Mouse (Mus musculus) cerebellum, adult 8-10 months (tissue): ENCODE results near the gene Gpr83.

Experiments
- DNase-seq: peaks from one replicate; pipeline ENCODE4 v3.0.0; 2022

Gene Gpr83

GRCm38 (mm10) chr9:14859868-14860639 lies at the start of gene Gpr83:
TSS of gene Gpr83 (plus strand) at chr9:14860210.
- DNase-seq, result no peak

DNA sequence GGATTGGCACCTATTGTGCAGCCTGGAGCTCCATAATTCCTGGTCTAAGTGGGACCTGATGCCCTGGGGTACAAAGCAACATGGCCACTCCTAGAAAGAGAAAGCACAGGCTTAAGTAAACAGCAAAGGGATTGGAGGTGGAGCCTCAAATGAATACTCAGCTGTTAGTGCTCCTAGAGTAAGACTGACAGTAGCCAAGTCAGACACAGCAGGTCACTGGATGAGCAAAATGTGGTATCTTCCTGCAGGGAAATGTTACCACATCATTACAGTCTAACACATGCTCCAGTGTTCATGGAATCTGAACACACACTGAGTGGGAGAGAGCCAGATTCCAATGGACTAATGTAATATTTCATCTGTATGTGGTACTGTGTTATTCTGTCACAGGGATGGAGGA lies 38.6 kb upstream of the Gpr83 start:
- DNase-seq, result no peak

- no peak for DNase-seq
Measured at GRCm38 (mm10) chr9:14824840-14825239, 35.2 kb upstream of the Gpr83 start.

DNA sequence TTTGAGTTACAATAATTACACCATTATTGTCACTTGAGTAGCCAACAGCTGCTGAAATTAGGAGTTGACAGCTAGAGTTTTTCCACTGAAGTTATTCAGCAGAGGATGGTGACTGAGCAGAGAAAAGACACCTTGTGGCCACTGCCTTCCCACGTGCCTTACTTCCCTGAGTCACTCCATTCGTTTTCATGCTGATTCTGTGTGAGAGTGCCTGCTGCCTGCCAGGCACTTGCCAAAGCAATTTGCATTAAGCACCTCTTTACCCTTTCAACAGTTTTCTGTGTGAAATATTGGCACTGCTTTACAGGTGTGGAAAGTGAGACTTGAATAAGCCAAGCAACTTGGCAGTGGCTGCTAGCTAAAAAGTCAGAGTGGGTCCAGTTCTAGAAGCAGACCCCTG lies 32.1 kb upstream of the Gpr83 start:
- DNase-seq, result no peak

- DNase-seq, result no peak
Measured at GRCm38 (mm10) chr9:14832046-14832445, 28.0 kb upstream of the Gpr83 start.

DNA sequence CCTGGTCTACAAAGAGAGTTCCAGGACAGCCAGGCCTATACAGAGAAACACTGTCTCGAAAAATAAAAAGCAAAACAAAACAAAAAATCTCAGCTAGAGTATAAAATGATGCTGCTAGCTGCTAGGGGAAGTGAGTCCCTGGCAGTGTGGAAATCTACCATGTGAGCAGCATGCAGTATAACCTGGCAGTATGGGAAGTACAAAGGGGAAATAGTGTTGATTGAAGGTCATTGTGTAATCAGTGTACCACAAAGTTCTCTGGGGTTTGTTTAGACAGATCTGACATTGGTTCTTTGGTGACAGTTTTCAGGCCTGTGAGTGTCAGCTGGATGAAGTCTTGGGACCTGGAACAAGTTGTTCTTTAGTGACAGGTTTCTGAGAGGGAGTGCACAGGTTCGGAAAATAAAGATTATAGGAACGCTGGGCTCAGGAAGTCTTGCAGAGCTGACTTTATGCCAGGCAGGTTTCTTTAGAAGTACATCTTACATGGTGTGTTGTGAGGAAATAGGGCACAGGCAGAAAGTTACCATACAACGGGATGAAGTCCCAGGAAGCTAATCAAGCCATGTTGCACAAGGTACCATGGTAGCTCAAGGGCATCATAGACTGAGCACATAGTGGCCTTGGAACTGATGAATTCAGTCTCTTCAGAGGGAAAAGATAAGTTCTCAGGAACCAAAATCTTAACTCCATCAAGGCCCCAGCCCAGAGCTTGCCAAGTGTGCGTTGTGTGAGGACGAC lies 24.5 kb upstream of the Gpr83 start:
- DNase-seq, result no peak

DNA sequence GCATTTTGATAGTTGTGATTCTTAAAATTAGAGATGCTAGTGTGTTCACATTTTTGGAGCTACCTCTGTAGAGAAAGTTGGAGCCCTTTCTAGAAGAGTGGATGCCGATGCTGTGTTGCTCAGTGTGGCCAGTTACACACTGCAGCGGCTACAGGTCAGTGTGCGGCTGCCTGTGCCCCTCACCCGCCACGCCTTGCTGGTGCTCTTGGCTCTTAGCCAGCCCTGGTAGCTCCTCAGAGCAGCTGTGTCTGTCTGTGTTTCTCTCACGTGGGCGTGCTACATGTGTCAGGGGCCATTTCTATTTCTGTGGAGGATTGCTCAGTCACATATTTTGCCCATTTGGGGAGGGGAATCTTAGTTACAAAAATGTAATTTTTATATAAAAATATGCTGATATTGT lies 20.5 kb upstream of the Gpr83 start:
- no peak for DNase-seq

GRCm38 (mm10) chr9:14839970-14840369 lies 20.0 kb upstream of the Gpr83 start:
- no peak for DNase-seq

GRCm38 (mm10) chr9:14841878-14842761 lies 17.9 kb upstream of the Gpr83 start:
- DNase-seq, result no peak

DNA sequence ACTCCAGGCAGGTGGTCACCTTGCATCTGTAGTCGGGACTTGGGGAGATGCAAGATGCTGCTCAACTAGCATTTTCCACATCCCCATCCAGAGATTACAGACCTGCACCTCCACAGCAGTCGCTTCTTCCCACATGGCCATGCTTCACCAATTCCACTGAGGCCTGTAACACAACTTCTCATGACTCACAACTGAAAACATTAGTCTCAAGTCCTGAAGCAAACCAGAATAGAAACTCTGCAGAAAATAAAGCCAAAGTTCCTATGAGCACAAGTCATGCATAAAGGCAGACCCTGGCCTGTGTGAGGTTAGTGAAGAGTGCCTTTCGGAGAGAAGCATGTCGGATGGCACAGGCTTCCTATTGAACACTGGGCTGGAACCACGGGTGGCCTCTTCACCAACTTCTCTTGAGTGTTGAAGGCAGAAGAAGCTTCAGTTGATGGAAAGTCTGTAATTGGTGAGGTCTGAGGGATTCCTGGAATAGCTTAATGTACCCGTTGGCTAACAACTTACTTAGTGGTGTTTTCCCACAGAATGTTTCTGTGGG lies 16.6 kb upstream of the Gpr83 start:
- no peak for DNase-seq

DNA sequence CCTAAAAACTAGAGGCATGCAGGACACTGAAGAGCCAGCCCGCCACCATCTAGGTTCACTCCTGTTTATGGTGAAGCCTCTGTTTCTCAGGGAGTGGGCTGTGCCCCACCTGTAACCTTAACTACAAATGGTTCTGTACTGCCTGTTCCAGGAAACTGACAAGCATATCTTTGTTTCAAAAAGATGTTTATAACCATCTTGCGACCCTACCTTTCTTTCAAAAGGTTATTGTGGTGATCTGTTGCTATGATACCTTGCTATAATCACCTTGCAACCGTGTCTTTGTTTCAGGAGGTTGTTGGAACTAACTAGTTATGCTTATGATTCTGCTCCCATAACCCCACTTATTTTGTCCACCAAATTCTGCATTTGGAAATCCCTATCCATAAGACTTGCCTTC lies 16.1 kb upstream of the Gpr83 start:
- no peak for DNase-seq

- no peak for DNase-seq
Measured at GRCm38 (mm10) chr9:14846428-14846827, 13.6 kb upstream of the Gpr83 start.

GRCm38 (mm10) chr9:14848267-14848935 lies 11.6 kb upstream of the Gpr83 start:
- DNase-seq, result no peak

- no peak for DNase-seq
Measured at GRCm38 (mm10) chr9:14854585-14854984, 5.4 kb upstream of the Gpr83 start.

GRCm38 (mm10) chr9:14856922-14857654 lies 2.9 kb upstream of the Gpr83 start:
- DNase-seq, result no peak

DNA sequence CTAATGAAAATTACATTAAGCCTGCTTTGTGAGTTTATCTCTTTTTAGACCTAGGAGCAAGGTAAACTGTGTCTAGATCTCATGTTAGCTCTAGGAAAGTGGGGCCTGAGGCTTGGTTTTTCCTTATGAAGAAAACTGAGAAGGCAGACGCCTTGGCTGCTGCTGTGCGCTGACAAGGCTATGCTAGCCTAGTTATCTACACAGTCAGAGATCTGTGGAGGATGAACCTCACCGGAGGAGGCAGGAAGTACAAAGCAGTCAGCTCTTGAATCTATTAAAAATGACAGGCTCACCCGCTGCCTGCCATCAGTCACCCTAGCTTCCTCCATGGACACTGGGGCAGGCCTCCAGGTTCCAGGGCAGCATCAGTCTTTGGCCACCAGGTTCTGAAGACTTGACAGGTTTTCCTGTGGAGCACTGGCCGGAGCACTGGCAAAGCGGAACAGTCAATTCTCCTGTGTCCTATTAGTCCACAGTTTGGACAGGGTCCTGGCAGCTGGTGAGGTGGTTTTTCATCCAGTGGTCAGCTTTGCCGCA lies 1.8 kb upstream of the Gpr83 start:
- no peak for DNase-seq

GRCm38 (mm10) chr9:14858782-14859181 lies 1.2 kb upstream of the Gpr83 start:
- DNase-seq, result no peak

DNA sequence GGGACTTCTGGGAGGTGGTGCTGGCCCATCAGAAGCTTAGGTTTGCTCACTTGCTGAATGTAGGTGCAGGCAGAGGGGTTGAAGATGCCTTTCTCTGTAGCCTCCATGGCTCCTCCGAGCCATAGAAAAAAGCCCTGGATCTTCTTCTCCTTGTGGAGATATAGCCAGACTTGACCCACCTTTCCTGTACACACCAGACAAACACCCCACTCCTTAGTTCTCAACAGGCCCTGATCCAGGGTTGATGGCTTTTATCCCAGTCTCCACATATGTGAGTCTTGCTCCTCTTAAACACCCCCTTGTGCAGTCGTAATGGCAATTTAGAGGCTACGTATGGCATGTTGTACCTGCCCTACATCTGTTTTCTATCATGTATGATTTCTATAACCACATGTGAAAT lies 3.1 kb downstream of the Gpr83 start:
- no peak for DNase-seq

GRCm38 (mm10) chr9:14864726-14865125 lies 4.7 kb downstream of the Gpr83 start:
- DNase-seq, result no peak

DNA sequence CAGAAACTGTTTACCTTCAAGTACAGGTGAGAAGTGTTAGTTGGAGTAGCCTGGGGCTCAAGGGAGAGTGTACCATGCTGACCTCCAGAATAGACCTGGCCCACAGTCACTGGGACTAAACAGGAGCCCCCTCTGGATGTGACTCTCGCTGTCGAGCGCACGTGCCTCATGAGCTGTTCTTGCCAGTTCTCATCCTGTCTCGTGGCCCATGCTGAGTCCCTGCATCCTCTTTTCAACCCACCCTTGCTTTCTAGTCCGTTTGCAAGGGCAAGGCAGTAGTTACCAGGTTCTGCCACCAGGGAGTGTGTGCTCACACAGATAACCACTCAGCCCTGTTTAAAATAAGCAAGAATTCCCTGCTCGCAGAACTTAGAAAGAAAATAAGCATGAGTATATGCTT lies 6.9 kb downstream of the Gpr83 start:
- no peak for DNase-seq

GRCm38 (mm10) chr9:14868326-14868725 lies 8.3 kb downstream of the Gpr83 start:
- no peak for DNase-seq

- no peak for DNase-seq
Measured at GRCm38 (mm10) chr9:14870377-14870776, 10.4 kb downstream of the Gpr83 start.
